8 mouse cellular contexts compared by ENCODE assay signal in genomic region chr2:167759603-167760390, GRCm38 (mm10).
DNase-seq lines count a peak whose midpoint lies in the region; ATAC-seq lines count a peak whose summit lies in the region.

No protein-coding gene starts in this region.

- H3K36me3 ChIP-seq in limb, embryonic 15.5 days, result no peaks in the 10 kb centered on the region
- no peaks in the 10 kb centered on the region for H3K36me3 ChIP-seq in limb, embryonic 10.5 days
- no peaks in the 10 kb centered on the region for H3K36me3 ChIP-seq in liver, embryonic 15.5 days (replicated peaks)
- no peaks in the 10 kb centered on the region for H3K36me3 ChIP-seq in stomach, embryonic 14.5 days (ENCODE audit: control insufficient read depth, insufficient read depth, low read length)
- H3K36me3 ChIP-seq in midbrain, embryonic 16.5 days (ENCODE audit: control insufficient read depth, insufficient read depth, low read length), result no peaks in the 10 kb centered on the region

- no peaks in the 10 kb centered on the region for H3K27me3 ChIP-seq in limb, embryonic 15.5 days
- peaks cover 9% of the 10 kb centered on the region; the same call in 1 of the 2 replicates for H3K27me3 ChIP-seq in limb, embryonic 10.5 days (ENCODE audit: low read depth, poor library complexity, severe bottlenecking)
- no peaks in the 10 kb centered on the region for H3K27me3 ChIP-seq in liver, embryonic 15.5 days
- no peaks in the 10 kb centered on the region for H3K27me3 ChIP-seq in stomach, embryonic 14.5 days (ENCODE audit: control insufficient read depth, insufficient read depth, low read length)
- no peaks in the 10 kb centered on the region for H3K27me3 ChIP-seq in midbrain, embryonic 16.5 days (ENCODE audit: control insufficient read depth, insufficient read depth, low read depth, low read length)

- H3K4me1 ChIP-seq in limb, embryonic 15.5 days, result peaks cover 20% of the 10 kb centered on the region
- peaks cover 39% of the 10 kb centered on the region for H3K4me1 ChIP-seq in limb, embryonic 10.5 days
- H3K4me1 ChIP-seq in liver, embryonic 15.5 days (replicated peaks), result peaks cover 59% of the 10 kb centered on the region
- H3K4me1 ChIP-seq in stomach, embryonic 14.5 days (ENCODE audit: control insufficient read depth, insufficient read depth, low read length), result peaks cover 8% of the 10 kb centered on the region; the same call in 1 of the 2 replicates
- no peaks in the 10 kb centered on the region; the same call in 1 of the 2 replicates for H3K4me1 ChIP-seq in midbrain, embryonic 16.5 days (ENCODE audit: control insufficient read depth, insufficient read depth, low read length)

- no peak overlapping the region for H3K4me3 ChIP-seq in limb, embryonic 15.5 days
- H3K4me3 ChIP-seq in limb, embryonic 10.5 days, result no peak overlapping the region
- H3K4me3 ChIP-seq in liver, embryonic 15.5 days (replicated peaks), result no peak overlapping the region
- no peak overlapping the region for H3K4me3 ChIP-seq in stomach, embryonic 14.5 days (ENCODE audit: low read depth, low read length)
- H3K4me3 ChIP-seq in midbrain, embryonic 16.5 days (ENCODE audit: low read depth, low read length), result no peak overlapping the region

- H3K9ac ChIP-seq in limb, embryonic 15.5 days, result no peak overlapping the region
- H3K9ac ChIP-seq in liver, embryonic 15.5 days, result no peak overlapping the region
- no peak overlapping the region for H3K9ac ChIP-seq in stomach, embryonic 14.5 days (replicated peaks; ENCODE audit: low read depth, low read length)
- no peak overlapping the region for H3K9ac ChIP-seq in midbrain, embryonic 16.5 days (ENCODE audit: low read depth, low read length)

- H3K4me2 ChIP-seq in limb, embryonic 15.5 days, result no peak overlapping the region
- no peak overlapping the region for H3K4me2 ChIP-seq in liver, embryonic 15.5 days
- H3K4me2 ChIP-seq in stomach, embryonic 14.5 days (replicated peaks; ENCODE audit: low read depth, low read length), result no peak overlapping the region
- H3K4me2 ChIP-seq in midbrain, embryonic 16.5 days (ENCODE audit: low read length), result no peak overlapping the region

- DNase-seq in limb, embryonic 10.5 days (ENCODE audit: low spot score), result no peak
- no peak for DNase-seq in embryo, embryonic 9.5 days (ENCODE audit: extremely low spot score)
- DNase-seq in left cerebral cortex, adult 18-20 months (ENCODE audit: low spot score in 2 of 2), result no peak

- H3K27ac ChIP-seq in limb, embryonic 15.5 days, result no peak overlapping the region
- no peak overlapping the region for H3K27ac ChIP-seq in limb, embryonic 10.5 days
- H3K27ac ChIP-seq in liver, embryonic 15.5 days (replicated peaks), result peak overlapping the region; percentile 51
- H3K27ac ChIP-seq in stomach, embryonic 14.5 days (ENCODE audit: low read length), result no peak overlapping the region
- H3K27ac ChIP-seq in midbrain, embryonic 16.5 days (ENCODE audit: low read length), result no peak overlapping the region

- 0 out of 2 replicates have a peak, but pooled peaks have one; percentile 4 for ATAC-seq in limb, embryonic 15.5 days (ENCODE audit: insufficient number of reproducible peaks, low FRiP score, low TSS enrichment, low read depth)
- ATAC-seq in common myeloid progenitor, adult 5-6 weeks (replicated peaks; ENCODE audit: low read depth, poor library complexity, severe bottlenecking), result peak; percentile 87
- peak; percentile 69 for ATAC-seq in liver, embryonic 15.5 days (ENCODE audit: insufficient read depth)
- ATAC-seq in stomach, embryonic 14.5 days (ENCODE audit: insufficient number of reproducible peaks, insufficient read depth, low FRiP score, low read depth), result peak; percentile 31; the same call in 1 of the 2 replicates
- no peak for ATAC-seq in midbrain, embryonic 16.5 days

- no peaks in the 10 kb centered on the region for H3K9me3 ChIP-seq in limb, embryonic 15.5 days
- H3K9me3 ChIP-seq in limb, embryonic 10.5 days (replicated peaks), result no peaks in the 10 kb centered on the region
- H3K9me3 ChIP-seq in liver, embryonic 15.5 days (replicated peaks), result no peaks in the 10 kb centered on the region
- H3K9me3 ChIP-seq in stomach, embryonic 14.5 days (ENCODE audit: control insufficient read depth, low read depth, low read length), result no peaks in the 10 kb centered on the region
- H3K9me3 ChIP-seq in midbrain, embryonic 16.5 days (replicated peaks; ENCODE audit: control insufficient read depth, low read length, poor library complexity, severe bottlenecking), result no peaks in the 10 kb centered on the region

- 84% methylated on average over 9 of the region's 9 CpGs for WGBS in limb, embryonic 15.5 days
- WGBS in limb, embryonic 10.5 days, result 93% methylated on average over 9 of the region's 9 CpGs
- 52% methylated on average over 9 of the region's 9 CpGs for WGBS in liver, embryonic 15.5 days (ENCODE audit: insufficient replicate concordance)
- 83% methylated on average over 9 of the region's 9 CpGs for WGBS in stomach, embryonic 14.5 days
- WGBS in midbrain, embryonic 16.5 days, result 85% methylated on average over 9 of the region's 9 CpGs
